Mouse (Mus musculus): ENCODE data around the gene Lrfn2.

Lrfn2 gene

DNA sequence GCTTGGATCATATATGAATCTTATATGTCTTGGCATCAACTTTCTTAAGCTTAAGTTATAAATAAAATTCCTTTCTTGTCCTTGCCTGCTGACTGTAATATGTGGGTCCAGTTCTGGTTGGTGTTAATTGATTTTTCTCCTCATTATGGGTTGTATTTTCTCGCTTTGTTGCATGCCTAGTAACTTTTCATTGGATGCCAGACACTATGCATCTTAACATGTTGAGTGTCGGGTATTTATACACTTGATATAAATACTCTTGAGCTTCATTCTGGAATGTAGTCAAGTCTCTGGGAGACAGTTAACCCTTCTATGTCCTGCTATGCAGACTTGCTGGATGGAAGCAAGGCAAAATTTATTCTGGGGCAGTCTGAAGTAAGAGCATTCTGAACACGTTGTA, 192.5 kb downstream of the Lrfn2 start:
- no peak for DNase-seq (ENCODE audit: low spot score in 2 of 2)
